Mouse (Mus musculus): Measurements from ENCODE around the gene Mipol1.

DNA sequence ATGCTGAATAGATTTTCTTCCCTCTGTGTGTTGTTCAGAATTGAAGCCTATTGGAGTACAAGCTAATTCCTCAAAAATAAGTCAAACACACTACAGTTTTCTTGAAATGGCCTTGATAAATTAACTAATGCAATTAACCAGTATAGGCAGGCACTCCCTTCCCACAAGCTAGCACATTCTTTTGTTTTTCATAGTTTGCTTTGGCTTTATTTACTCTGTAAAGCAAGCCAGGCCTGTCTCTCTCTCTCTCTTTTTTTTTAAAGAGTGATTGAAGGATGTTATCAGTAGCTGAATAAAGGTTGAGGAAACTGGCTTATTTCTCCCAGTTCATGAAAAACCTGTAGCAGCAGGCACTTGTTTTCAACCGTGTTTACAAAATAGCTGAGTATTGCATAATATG, 219.1 kb downstream of the Mipol1 start:
- TF ChIP-seq CTCF (conservative IDR thresholded peaks at IDR 0.05 in 1 of 2, IDR thresholded peaks at IDR 0.05 in 1 of 2; ENCODE audit: low read depth in 2 of 2, low read length in 2 of 2), result no peak
- no peak for TF ChIP-seq EP300 (IDR thresholded peaks at IDR 0.05; ENCODE audit: low read length)
- no peak for TF ChIP-seq POLR2A (IDR thresholded peaks at IDR 0.05; ENCODE audit: low read depth, low read length)
- TF ChIP-seq KAT2A (IDR thresholded peaks at IDR 0.05; ENCODE audit: insufficient replicate concordance, low read length), result no peak
- no peak for TF ChIP-seq ZC3H11A (IDR thresholded peaks at IDR 0.05; ENCODE audit: low read depth, low read length)
- no peak for TF ChIP-seq SMC3 (IDR thresholded peaks at IDR 0.05; ENCODE audit: low read depth, low read length)
- TF ChIP-seq CHD1 (IDR thresholded peaks at IDR 0.05; ENCODE audit: low read depth, low read length), result no peak
- TF ChIP-seq UBTF (IDR thresholded peaks at IDR 0.05; ENCODE audit: low read depth, low read length), result no peak
- no peak for TF ChIP-seq BHLHE40 (IDR thresholded peaks at IDR 0.05; ENCODE audit: low read depth, low read length)
